Mouse (Mus musculus) right cerebral cortex, adult 18-20 months (tissue): ENCODE data around the gene Kcnk6.

ENCODE experiments used
- DNase-seq: peaks from one replicate; pipeline ENCODE4 v3.0.0; 2022; ENCODE audit warnings: mixed read lengths

Kcnk6 gene

DNA sequence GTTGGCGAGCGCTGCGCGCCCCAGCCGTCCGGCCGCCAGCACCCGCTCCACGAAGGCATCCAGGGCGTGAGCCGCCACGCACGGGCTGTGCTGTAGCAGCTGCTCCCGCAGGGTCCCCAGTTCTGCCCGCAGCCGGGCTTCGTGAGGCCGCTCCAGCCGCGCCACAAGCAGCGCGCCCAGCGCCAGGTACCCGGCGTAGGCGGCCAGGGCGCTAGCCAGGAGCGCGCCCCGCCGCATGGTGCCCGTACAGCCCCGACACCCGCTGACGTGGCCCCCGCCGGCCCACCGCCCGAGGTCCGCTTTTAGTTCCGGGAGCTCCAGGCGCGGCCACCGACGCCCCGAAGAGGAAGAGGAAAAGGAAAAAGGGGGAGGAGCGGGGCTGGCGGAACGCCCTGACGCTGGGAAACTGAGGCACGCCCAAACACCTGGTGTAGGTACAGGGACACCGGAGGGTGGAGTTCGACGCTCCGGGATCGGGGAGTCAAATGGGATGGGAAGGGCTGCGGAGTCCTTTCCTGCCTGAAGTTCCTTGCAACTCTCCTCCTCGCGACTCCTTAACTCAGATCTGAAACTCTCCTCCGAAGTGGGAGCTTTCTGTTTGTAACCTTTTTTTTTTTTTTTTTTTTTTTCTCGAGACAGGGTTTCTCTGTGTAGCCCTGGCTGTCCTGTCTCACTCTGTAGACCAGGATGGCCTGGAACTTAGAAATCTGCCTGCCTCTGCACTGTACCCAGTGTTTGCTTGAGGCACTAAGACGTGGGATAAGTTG lies at the start of gene Kcnk6:
Gene Kcnk6, minus strand, starts transcription at position 269 of the 767 bp plus-strand sequence.
- no peak for DNase-seq

DNA sequence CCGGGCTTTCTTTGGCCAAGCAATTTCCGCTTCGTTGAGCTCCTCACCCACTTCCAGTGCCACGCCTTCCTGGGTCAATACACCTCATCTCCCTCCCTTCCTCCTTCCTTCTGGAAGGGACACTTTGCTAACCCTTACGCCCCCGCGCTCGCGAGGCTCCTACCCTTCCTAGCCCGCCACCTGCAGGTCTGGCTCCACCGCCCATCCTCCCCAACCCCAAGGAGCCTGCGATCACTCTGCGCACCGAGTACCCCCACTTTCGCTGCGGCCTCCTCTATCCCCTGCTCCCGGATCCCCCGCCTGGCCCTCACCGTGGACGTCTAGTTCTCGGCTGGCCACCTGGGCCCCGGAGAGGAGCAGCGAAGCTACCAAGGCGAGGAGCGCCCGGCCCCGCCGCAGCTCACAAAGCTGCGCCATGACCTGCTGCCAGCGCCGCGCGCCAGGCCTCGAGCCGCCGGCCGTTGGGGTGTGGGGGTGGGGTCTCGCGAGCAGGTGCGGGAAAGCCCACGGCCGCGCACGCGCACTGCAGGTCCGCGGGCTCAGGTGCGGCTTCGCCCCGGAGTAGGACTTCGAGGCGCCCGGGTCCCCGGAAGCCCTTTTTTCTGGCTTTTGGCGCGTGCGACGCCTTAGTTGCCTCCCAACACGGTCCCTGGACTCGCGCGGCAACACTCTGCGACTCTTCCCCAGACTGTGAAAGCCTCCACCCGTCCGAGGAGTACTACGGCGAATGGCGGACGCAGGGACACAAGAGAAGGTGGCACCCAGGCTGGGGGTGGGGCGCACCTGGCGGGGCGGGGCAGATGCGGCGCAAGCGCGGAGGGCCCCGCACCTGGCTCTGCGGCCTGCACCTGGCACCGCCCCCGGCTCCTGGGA lies 49.1 kb upstream of the Kcnk6 start, which contains the start of gene Spint2:
Gene Spint2, minus strand, starts transcription at position 712 of the 873 bp plus-strand sequence.
- DNase-seq = no peak

DNA sequence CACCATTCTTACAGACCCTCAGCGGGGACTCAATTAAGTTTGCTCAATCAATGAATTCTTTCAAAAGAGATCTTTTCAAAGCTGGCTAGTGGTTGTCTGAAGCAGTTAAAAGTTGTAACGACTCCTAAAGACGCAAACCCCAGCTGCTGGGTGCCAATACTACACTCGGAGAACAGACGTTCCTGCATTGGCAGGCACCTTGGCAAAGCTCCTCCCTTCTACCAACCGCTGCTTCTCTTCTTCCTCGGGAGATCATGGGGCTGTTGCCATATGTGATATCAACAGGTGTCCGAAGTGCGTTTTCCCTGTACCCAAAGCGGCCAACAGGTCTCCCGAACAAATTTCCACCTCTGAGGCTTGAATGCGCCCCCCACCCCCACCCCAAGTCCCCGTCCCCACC lies 48.5 kb upstream of the Kcnk6 start:
- DNase-seq = no peak

DNA sequence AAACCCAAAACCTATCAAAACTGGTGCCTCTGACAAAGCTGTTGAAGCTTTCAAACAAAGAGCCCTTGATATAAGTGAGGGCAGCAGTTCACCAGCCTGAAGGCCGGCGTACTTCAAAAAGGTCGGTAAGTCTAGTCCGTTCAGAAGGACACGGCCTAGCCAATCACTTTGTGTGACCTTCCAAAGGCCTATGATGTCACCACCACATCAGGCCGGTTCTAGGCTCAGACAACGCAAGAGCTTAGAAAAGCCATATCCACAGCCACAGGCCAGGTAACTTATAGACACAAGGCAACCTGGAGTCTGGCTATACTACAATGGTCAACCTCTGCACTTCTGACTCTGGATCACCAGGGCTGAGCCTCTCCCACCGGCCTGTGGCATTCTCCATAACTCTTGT lies 47.6 kb upstream of the Kcnk6 start:
- no peak for DNase-seq

DNA sequence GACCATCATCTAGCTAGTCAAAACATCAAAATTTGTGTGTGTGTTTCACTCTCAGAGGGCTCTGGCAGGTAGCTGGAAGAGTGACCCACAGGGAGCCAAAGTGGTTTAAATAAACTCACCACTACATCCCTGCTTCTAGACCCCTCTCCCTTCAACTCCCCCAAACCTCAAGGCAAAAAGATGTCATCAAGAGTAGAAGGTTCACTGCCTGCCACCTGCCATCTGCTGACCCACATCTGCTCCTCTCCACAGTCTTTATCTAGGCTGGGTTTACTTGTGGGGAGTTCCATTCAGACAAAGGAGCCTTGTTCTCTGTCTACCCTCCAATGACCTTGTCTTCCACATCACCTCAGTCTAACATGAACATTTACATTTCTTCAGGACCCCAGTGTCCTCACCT lies 46.9 kb upstream of the Kcnk6 start:
- DNase-seq = no peak

DNA sequence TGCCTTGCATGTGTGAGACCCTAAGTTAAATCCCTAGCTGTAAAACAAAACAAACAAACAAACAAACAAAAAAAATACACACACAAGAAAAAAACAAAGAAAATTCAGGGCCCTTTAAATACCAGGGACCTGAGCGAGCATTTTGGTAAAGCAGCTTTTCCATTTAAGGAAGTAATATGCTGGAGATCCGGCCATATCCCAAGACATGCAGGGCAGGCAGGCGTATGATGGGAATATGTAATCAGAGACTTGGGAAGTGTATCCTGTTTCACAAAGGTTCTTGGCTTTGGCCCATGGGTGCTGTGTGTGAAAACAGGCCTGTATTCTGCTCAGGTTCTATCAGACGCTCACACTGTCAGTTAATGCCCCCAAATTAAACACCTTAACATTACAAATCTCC lies 45.2 kb upstream of the Kcnk6 start:
- no peak for DNase-seq

DNA sequence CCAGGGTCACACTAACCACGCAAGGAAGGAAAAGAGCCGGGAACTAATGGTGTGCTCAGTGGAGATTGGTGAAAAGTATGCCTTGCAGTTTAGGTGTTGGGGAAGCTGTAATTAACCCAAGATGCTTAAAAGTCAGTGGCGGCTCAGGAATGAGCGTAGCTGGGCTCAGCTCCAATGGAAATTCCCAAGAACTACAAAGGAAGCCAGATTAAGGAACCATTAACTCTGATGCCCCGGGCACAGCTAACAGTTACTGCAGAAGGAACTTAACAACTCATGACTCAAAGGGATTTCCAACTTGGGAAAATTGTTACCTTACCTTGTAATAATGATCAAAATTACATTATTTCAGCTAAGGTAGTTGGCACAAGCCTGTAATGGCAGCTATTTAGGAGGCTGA lies 44.4 kb upstream of the Kcnk6 start:
- DNase-seq = no peak

DNA sequence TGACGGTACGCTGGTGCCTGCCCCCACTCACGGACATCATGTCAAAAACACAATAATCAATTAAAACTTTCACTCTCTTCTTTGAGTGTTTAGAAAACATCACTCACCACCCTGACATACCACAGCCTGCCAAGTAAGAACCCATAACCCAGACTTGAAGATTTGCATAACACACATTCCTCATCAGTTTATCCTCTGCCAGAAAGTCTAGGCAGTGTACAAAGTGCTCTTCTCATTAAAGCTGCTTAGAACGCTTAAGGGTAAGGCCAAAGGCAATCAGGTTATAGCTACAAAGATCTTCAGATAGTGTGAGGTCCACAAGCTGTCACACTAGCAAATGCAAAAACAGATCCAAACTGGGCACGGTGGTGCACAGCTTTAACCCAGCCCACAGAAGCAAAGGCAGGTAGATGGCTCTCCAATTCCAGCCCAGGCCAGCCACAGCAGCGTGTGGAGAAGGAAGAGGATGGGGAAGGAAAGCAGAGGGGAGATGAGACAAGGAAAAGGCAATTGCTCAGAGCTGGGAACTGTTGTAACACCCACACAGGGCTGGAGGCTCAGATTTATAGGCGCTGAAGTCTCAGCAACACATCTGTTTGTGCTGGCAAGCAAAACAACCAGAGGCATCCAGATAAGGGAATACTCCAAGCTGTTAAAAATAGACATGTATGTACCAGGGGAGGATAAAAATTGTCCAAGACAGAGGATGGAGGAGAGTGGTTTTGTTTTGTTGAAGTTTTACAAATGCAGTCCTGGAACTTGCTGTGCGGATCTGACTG lies 39.6 kb upstream of the Kcnk6 start:
- DNase-seq = peak; percentile 61

DNA sequence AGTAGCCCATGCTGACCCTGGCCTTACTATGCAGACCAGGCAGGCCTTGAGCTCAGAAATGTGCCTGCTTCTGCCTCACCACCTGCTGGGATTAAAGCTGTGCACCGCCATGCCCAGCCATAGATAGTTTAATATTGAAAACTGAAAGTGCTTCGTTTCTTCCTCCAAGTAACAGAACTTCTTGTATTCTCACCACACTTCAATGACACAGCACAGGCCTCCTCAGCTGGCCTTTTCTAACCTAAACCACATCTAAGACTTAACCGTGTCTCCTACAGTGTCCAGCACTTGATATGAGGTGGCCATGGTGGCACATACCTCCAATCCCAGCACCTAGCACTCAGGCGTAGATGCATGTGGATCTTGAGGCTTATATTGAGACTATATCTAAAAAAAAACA lies 38.1 kb upstream of the Kcnk6 start:
- no peak for DNase-seq

DNA sequence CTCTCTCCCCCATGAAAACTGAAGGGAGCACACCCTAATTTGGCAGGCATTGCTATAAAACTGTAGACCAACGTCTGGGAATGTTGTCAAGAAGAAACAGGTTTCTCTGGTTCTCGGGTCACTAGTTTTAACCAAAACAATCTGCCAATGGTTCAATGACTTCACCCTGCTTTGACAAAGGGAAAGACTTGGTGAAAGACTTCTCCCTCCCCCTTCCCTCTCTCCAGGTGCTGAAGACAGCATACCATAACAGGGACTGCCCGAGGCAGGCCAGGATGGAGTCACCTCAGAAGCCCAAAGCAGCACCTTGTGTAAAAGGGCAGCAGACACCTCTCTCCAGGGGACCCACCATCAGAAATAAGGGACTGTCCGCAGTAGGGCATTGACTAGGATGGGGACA lies 34.6 kb upstream of the Kcnk6 start:
- no peak for DNase-seq

DNA sequence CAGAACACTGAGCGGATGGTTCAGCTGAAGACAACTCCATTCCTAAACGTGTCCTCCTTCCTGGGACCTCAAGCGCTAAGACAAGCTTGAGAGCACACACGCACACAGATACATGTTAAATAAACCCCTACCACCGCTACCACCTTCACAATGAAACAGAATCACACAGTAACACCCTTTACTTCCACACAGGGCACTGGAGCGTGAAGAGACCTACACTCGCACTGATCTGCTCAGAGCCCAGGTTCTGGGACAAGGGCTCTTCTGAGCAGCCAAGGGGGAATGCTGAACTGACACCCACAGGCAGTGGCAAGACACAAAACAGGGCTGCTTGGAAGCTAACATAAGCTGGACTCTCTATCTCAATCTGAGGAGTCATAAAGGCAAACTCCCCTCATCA lies 33.3 kb upstream of the Kcnk6 start:
- DNase-seq = no peak

DNA sequence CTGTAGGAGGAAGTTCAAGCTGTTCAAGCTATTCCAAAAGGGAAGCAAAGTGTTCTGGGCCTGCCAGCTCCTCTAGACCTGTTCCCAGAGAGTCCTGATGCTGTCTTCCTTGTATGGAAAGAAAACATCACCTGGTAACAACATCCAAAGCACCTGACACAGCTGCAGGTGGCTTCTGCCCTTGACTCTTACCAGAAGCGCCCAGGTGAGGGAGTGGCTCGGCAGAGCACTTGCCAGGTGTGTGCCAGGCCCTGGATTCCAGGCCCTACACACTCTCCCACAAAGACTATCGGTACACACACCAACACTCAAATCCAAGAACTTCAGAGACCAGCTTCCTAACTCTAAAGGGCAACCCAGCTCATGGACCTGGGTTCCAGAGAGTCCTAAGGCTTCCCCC lies 31.5 kb upstream of the Kcnk6 start:
- no peak for DNase-seq

DNA sequence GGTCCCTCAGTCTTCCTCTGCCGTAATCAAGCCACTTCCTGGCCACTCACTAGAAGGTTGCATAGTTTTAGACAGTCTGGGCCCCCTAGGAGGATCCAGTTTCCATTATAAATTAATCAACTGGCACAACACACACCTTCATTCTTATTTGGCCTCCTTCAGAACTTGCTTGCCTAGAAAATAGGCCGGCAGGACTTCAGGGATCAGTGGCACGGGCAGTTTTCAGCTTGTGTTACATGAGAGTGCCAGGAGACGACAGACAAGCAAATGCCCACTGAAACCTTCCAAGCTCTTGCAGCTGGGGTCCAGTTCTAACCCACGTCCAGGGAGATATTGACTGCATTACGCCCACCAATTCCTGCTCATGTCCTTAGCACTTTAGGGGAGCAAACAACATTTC lies 29.8 kb upstream of the Kcnk6 start:
- DNase-seq = no peak

DNA sequence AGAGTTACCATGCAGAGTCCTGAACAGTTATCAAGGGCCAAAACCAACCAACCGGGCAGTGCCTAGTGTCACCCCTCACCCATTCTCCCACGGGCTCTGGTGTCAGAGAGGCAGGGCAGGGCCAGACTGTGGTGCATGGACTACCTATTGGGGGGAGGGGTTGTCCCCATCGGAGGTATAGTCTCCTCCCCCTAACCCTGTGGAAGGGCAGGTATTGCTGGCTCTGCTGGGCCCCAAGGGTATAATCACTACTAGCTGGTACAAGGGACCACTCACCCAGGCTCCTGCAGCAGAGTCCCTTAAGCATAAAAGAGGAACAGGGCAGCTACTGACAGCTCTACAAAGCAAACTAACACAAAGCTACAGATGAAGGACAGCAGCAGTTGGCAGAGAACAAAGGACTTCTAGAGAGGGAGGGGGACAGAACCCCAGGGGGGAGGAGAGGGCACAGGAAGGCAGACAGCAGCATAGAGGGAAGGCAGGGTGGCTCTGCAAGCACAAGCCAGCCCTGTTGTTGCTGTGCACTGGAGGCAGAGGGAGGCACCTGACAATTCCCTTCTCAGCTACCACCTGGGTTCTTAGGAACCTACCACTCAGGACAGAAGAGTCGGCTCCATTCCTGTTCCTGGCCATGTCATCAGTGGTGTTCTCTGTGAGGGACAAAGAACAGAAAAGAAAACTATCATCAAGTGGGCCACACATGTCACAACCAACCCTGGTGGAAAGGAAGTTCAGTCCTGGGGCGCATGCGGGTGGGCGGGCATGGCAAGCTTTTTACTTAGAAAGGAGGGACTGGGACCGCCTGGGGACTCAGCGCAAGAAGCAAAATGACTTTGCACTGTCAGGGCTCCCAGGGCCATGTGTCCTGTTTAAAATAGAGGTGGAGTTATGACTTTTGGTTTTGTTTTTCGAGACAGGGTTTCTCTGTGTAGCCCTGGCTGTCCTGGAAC lies 27.7 kb upstream of the Kcnk6 start:
- no peak for DNase-seq

DNA sequence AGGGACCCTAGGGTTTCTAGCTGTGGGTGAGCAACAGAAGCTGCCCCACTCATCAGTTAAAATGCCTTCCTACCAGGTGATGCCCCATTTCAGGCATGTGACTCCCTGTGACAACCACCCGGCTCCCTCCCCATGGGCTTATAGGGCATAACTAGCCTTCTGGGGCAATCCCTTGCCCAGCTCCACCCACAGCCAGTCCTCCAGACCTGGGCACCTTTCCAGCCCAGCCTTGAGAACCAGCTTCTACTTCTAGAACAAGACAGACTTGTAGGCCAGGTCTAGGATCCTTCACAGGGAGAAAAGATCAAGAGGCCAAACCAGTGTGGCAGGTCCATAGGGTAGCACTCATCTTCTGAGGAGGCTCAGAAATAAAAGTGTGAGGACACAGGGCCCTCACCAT lies 25.1 kb upstream of the Kcnk6 start:
- no peak for DNase-seq

DNA sequence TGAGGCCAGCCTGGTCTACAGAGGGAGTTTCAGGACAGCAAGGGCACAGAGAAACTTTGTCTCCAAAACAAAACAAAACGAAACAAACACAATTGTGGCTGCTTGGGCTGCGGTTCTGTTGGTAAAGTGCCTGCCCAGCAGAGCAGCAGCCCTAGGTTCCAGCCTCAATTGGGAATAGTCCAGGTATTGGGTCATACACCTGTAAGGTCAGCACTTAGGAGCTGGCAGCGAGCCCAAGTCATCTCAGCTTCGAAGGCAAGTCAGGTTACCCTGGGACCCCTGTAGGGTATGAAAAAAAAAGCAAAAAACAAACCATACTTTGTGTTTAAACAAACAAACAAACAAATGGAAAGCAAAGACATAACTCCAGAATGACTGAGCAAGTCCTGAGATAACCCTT lies 23.6 kb upstream of the Kcnk6 start:
- no peak for DNase-seq

DNA sequence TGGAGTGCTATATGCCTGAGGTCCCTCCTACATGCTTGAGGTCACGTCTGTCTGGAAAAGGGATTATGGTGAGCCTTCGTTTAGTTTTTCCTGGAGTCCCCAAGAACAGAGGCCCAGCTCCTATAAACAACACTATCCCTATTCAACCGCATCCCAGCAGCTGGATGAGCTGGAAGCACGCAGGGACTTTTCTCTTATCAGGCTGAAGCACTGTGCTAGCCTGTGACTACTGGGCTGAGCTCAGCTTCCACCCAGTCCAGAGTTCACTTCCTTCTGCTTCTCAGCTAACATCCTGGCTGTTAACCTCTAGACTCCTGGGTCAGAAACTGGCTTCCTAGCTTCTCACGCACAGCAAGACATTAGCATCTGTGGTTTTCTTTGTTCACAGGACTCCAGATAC lies 21.5 kb upstream of the Kcnk6 start:
- no peak for DNase-seq

DNA sequence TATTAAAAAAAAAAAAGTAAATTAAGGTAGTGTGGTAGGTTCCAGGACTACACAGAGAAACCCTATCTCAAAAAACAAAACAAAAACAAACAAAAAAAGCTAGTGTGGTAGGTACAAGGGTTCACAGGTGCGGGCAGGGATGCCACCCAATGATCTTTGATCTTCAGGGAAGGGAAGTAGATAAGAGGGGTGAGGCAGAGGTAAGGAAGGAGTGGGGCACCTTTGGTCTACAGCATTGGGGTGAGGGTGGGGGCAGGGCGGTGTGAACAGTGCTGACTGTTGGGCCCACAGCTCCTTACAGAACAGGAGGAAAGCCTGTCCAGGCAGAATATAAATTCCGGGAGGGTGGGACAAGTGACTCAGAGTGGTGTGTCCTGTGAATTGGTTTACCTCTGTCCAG lies 18.9 kb upstream of the Kcnk6 start:
- DNase-seq = no peak

DNA sequence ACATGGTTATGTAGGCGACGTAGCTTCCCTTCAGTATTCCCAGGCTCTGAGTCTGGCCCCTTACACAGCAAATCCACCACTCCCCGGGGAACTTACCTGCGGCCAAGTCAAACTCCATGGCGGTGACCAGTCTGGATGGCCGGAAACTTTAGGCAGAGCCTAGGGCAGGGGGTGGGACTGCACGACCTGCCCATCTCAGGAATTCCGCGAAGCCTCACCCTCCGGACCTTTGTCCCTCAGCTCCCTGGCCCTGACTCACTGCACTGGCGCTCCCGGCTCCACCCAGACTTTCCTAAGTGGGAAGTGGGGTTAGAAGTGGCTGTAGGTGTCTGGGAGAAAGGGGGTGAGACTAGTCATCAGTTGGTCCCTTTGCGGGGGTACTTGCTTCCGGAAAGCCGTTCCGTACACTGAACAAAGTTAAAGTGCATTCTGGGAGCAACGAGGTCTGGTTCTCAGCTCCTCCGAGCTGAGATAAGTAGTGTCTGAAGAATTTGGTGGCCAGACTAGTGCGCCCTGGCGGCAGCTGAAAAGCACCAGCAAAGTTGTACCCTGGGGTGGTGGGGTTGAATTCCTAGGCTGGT lies 16.0 kb upstream of the Kcnk6 start, which contains the start of gene 2200002D01Rik:
Gene 2200002D01Rik, minus strand, starts transcription at position 206 of the 581 bp plus-strand sequence.
- no peak for DNase-seq

DNA sequence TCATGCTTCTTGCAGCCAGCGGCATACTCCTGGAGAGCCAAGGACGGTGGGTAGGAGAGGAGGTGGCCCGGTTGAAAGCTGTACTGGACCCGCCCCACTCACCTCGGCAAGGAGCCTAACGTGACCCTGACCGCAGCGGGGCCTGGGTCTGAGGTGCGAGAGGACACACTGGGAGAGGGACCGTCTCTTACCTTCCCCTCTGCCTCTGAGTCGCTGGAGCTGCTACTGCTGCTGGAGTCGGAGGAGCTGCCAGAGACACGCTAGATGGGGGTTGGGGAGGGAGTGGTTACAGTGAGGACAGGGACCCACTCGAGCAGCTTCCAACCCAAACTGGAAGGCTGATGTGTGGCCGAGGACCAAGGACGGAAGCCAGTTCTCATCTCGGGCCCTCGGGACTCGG lies 15.4 kb upstream of the Kcnk6 start:
- DNase-seq = no peak

DNA sequence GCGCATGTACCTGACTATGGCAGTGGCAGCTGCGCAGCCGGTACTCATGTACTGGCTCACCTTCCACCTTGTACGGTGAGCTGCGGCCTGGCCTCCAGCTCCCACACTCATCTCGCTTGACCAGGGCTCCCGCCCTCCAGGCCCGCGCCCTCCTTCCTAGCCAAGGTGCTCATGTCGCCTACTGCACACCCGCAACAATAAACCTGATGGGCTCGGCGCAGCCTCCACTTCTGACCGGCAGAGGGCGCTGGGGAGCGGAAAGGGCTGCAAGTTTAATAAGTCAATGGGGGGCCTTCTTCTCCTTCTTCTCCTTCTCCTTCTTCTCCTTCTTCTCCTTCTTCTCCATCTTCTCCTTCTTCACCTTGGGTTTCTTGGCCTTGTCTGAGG lies 15.0 kb upstream of the Kcnk6 start:
- DNase-seq = peak; percentile 56
